Mouse (Mus musculus) myocyte (in vitro differentiated cells): Measurements from ENCODE around the gene Ttc39b. TPM values are rescaled to one million over a fixed set of nuclear protein-coding genes. Genes with fewer than 3 reads are reported as not detected.

Experiments used
- H3K27me3 ChIP-seq: one replicate; pipeline ENCODE4 v1.6.1; 2011; ENCODE audit not compliant: control insufficient read depth, insufficient read depth, insufficient read length
- H3K36me3 ChIP-seq: one replicate; pipeline ENCODE4 v1.6.1; 2011; ENCODE audit not compliant: control insufficient read depth, insufficient read depth
- H3K4me2 ChIP-seq: one replicate; pipeline ENCODE4 v1.6.1; 2011; ENCODE audit warnings: low read depth, control low read depth
- H3K4me3 ChIP-seq: one replicate; pipeline ENCODE4 v1.5.1; 2011; ENCODE audit warnings: mild to moderate bottlenecking, control low read depth, moderate library complexity
- H3K79me2 ChIP-seq: one replicate; pipeline ENCODE4 v1.6.1; 2011; ENCODE audit not compliant: control insufficient read depth, insufficient read depth
- H3ac ChIP-seq: one replicate; pipeline ENCODE4 v1.6.1; 2011; ENCODE audit not compliant: control insufficient read depth, insufficient read length
- CEBPB ChIP-seq: IDR thresholded peaks from 2 replicates; pipeline ENCODE4 v1.6.1; 2011; ENCODE audit warnings: mild to moderate bottlenecking, moderate library complexity; ENCODE audit not compliant: poor library complexity, insufficient read depth, severe bottlenecking
- E2F4 ChIP-seq: IDR thresholded peaks from one replicate; pipeline ENCODE4 v1.6.1; 2011; ENCODE audit warnings: mild to moderate bottlenecking, control low read depth, moderate library complexity; ENCODE audit not compliant: insufficient read depth
- MAX ChIP-seq: IDR thresholded peaks from one replicate; pipeline ENCODE4 v1.6.1; 2011; ENCODE audit warnings: low read depth, mild to moderate bottlenecking, control low read depth
- MYOD1 ChIP-seq, 3 experiments: IDR thresholded peaks; one replicate each; pipeline ENCODE4 v1.6.1; 2011; ENCODE audit warnings: control low read depth in 2 of 3, low read depth in 2 of 3, mild to moderate bottlenecking in 2 of 3, moderate library complexity in 1 of 3; ENCODE audit not compliant: insufficient read length in 2 of 3, control insufficient read depth in 1 of 3
- MYOG ChIP-seq, 3 experiments: IDR thresholded peaks; one replicate each; pipeline ENCODE4 v1.6.1; 2011; ENCODE audit warnings: control low read depth in 2 of 3, low read depth in 2 of 3, mild to moderate bottlenecking in 2 of 3; ENCODE audit not compliant: insufficient read length in 2 of 3, control insufficient read depth in 1 of 3, insufficient read depth in 1 of 3
- POLR2A ChIP-seq: IDR thresholded peaks from one replicate; pipeline ENCODE4 v1.6.1; 2011; ENCODE audit warnings: low read depth, mild to moderate bottlenecking, control low read depth, moderate library complexity; ENCODE audit not compliant: insufficient read length
- POLR2AphosphoS2 ChIP-seq: IDR thresholded peaks from one replicate; pipeline ENCODE4 v1.6.1; 2011; ENCODE audit warnings: low read depth, control low read depth; ENCODE audit not compliant: insufficient read length
- REST ChIP-seq: IDR thresholded peaks from one replicate; pipeline ENCODE4 v1.6.1; 2011; ENCODE audit warnings: mild to moderate bottlenecking, control low read depth, moderate library complexity; ENCODE audit not compliant: insufficient read depth, insufficient read length
- SRF ChIP-seq: IDR thresholded peaks from one replicate; pipeline ENCODE4 v1.6.1; 2011; ENCODE audit warnings: low read depth; ENCODE audit not compliant: control insufficient read depth, insufficient read length
- TCF12 ChIP-seq: IDR thresholded peaks from one replicate; pipeline ENCODE4 v1.6.1; 2011; ENCODE audit warnings: mild to moderate bottlenecking, control low read depth; ENCODE audit not compliant: poor library complexity, insufficient read depth, severe bottlenecking
- TCF3 ChIP-seq: IDR thresholded peaks from one replicate; pipeline ENCODE4 v1.6.1; 2011; ENCODE audit warnings: low read depth, control low read depth; ENCODE audit not compliant: insufficient read length
- USF1 ChIP-seq: IDR thresholded peaks from one replicate; pipeline ENCODE4 v1.6.1; 2011; ENCODE audit warnings: low read depth, mild to moderate bottlenecking, control low read depth, moderate library complexity
- polyA plus RNA-seq: library from polyadenylated mRNA; unstranded; fragments of >200 nt; fragmentation: generic; extraction: Trizol; gene quantifications from one replicate; pipeline ENCODE4 v1.2.1, GENCODE M21; 2012; ENCODE audit warnings: missing spikeins

The Ttc39b gene
- polyA plus RNA-seq, 1 experiment, result 19.3 TPM

GRCm38 (mm10) chr4:83170741-83171140, 153.3 kb downstream of the Ttc39b start:
- no peak for TF ChIP-seq REST
- TF ChIP-seq TCF12, result no peak
- TF ChIP-seq MAX, result no peak
- TF ChIP-seq POLR2A, result no peak
- TF ChIP-seq MYOG (IDR thresholded peaks at IDR 0.05; ENCODE audit: control insufficient read depth in 1 of 3, insufficient read depth in 1 of 3, insufficient read length in 2 of 3, low read depth in 2 of 3), result no peak
- no peak for TF ChIP-seq POLR2AphosphoS2
- no peak for TF ChIP-seq USF1
- TF ChIP-seq CEBPB, result no peak
- no peak for TF ChIP-seq TCF3
- TF ChIP-seq MYOD1 (IDR thresholded peaks at IDR 0.05; ENCODE audit: control insufficient read depth in 1 of 3, insufficient read length in 2 of 3, low read depth in 2 of 3), result no peak
- TF ChIP-seq SRF, result no peak
- TF ChIP-seq E2F4, result no peak
- H3K36me3 ChIP-seq, result no peaks in the 10 kb centered on the region
- H3ac ChIP-seq, result no peak overlapping the region
- H3K27me3 ChIP-seq, result no peaks in the 10 kb centered on the region
- H3K4me2 ChIP-seq, result no peak overlapping the region
- no peaks in the 10 kb centered on the region for H3K79me2 ChIP-seq
- no peak overlapping the region for H3K4me3 ChIP-seq

Other genes starting within 250 kb of the Ttc39b start
- gene Snapc3, start 93.5 kb upstream of the Ttc39b start, polyA plus RNA-seq, result 18.4 TPM
- gene Psip1, start 162.2 kb upstream of the Ttc39b start, polyA plus RNA-seq, result 24.0 TPM
- 0.26 TPM for gene Ccdc171, start 201.3 kb upstream of the Ttc39b start, polyA plus RNA-seq